Mouse (Mus musculus) layer of hippocampus, adult 9-11 months (tissue): ENCODE measurements at regions not wholly inside any gene's neighbourhood (a gene's known extent, or its start where the extent isn't known, plus 50 kb on each side); places are given as distances from the start of the nearest gene placed in this dataset.

ENCODE experiments used
- DNase-seq: peaks from one replicate; pipeline ENCODE4 v3.0.0; 2022

- no peak for DNase-seq
Observed at GRCm38 (mm10) chr13:35389781-35390525, 269.7 kb upstream of the Cdyl start.

- DNase-seq, result no peak
Observed at GRCm38 (mm10) chr13:35390526-35390880, 269.1 kb upstream of the Cdyl start.

- DNase-seq, result no peak
Observed at GRCm38 (mm10) chr13:35392167-35392566, 267.5 kb upstream of the Cdyl start.

- no peak for DNase-seq
Observed at GRCm38 (mm10) chr13:35395192-35395591, 264.4 kb upstream of the Cdyl start.

- no peak for DNase-seq
Observed at GRCm38 (mm10) chr13:35395630-35396029, 264.0 kb upstream of the Cdyl start.

- DNase-seq, result no peak
Observed at GRCm38 (mm10) chr13:35397166-35397565, 262.5 kb upstream of the Cdyl start.

- no peak for DNase-seq
Observed at GRCm38 (mm10) chr13:35398192-35398591, 261.4 kb upstream of the Cdyl start.

- DNase-seq, result no peak
Observed at GRCm38 (mm10) chr13:35402856-35403255, 256.8 kb upstream of the Cdyl start.

GRCm38 (mm10) chr13:35404428-35404827 lies 255.2 kb upstream of the Cdyl start:
- DNase-seq, result no peak

GRCm38 (mm10) chr13:35405384-35405783 lies 254.2 kb upstream of the Cdyl start:
- DNase-seq, result no peak

- no peak for DNase-seq
Observed at GRCm38 (mm10) chr13:35417500-35417899, 242.1 kb upstream of the Cdyl start.

- DNase-seq, result no peak
Observed at GRCm38 (mm10) chr13:35420076-35420475, 239.6 kb upstream of the Cdyl start.

GRCm38 (mm10) chr13:35426061-35426460 lies 233.6 kb upstream of the Cdyl start:
- no peak for DNase-seq

- no peak for DNase-seq
Observed at GRCm38 (mm10) chr13:35435173-35435572, 224.5 kb upstream of the Cdyl start.

GRCm38 (mm10) chr13:35447661-35448060 lies 212.0 kb upstream of the Cdyl start:
- no peak for DNase-seq

- no peak for DNase-seq
Observed at GRCm38 (mm10) chr13:35452420-35452819, 207.2 kb upstream of the Cdyl start.

GRCm38 (mm10) chr13:35453222-35453914 lies 206.3 kb upstream of the Cdyl start:
- no peak for DNase-seq

- no peak for DNase-seq
Observed at GRCm38 (mm10) chr13:35460051-35460450, 199.6 kb upstream of the Cdyl start.

GRCm38 (mm10) chr13:35463231-35463630 lies 196.4 kb upstream of the Cdyl start:
- DNase-seq, result no peak

- DNase-seq, result no peak
Observed at GRCm38 (mm10) chr13:35463850-35464249, 195.8 kb upstream of the Cdyl start.

- DNase-seq, result peak; percentile 79
Observed at GRCm38 (mm10) chr13:35469361-35470198, 190.1 kb upstream of the Cdyl start.

GRCm38 (mm10) chr13:35478226-35478625 lies 181.4 kb upstream of the Cdyl start:
- DNase-seq, result no peak

GRCm38 (mm10) chr13:35482340-35482739 lies 177.3 kb upstream of the Cdyl start:
- no peak for DNase-seq

- DNase-seq, result no peak
Observed at GRCm38 (mm10) chr13:35486125-35486524, 173.5 kb upstream of the Cdyl start.
